Mouse (Mus musculus) macrophage (primary cell): ENCODE measurements around the gene Ceacam2. TPM values are rescaled to one million over a fixed set of nuclear protein-coding genes. Genes with fewer than 3 reads are reported as not detected.
"Not testable (repeated sequence)": the region's sequence is repeated elsewhere in the genome, so short reads cannot be mapped to it uniquely, and the experiment has no call there.

ENCODE experiments used
- H3K27ac ChIP-seq: fragments of 350-480 bp; formaldehyde crosslinking; 2 replicates; pipeline ENCODE4 v1.9.0; 2021
- H3K36me3 ChIP-seq: fragments of 350-480 bp; formaldehyde crosslinking; 2 replicates; pipeline ENCODE4 v1.9.0; 2021; ENCODE audit errors: inconsistent target
- H3K4me3 ChIP-seq: fragments of 350-480 bp; formaldehyde crosslinking; 2 replicates; pipeline ENCODE4 v1.9.0; 2021; ENCODE audit errors: inconsistent target
- H3K79me2 ChIP-seq: fragments of 350-480 bp; formaldehyde crosslinking; 2 replicates; pipeline ENCODE4 v1.9.0; 2021; ENCODE audit errors: inconsistent target
- WGBS: methylation state at CpG from one replicate; pipeline ENCODE4 v1.1.7; 2026; ENCODE audit warnings: inconsistent platforms; ENCODE audit not compliant: missing documents; 5-methylcytosine and 5-hydroxymethylcytosine counted together
- polyA plus RNA-seq: library from polyadenylated mRNA; stranded (reverse); fragments of 250-400 nt; gene quantifications from 3 replicates; pipeline ENCODE4 v1.2.4, GENCODE M21; 2018; ENCODE audit warnings: inconsistent platforms

Ceacam2 gene
- polyA plus RNA-seq, 1 experiment from 2014 or later, result 0.19 TPM

DNA sequence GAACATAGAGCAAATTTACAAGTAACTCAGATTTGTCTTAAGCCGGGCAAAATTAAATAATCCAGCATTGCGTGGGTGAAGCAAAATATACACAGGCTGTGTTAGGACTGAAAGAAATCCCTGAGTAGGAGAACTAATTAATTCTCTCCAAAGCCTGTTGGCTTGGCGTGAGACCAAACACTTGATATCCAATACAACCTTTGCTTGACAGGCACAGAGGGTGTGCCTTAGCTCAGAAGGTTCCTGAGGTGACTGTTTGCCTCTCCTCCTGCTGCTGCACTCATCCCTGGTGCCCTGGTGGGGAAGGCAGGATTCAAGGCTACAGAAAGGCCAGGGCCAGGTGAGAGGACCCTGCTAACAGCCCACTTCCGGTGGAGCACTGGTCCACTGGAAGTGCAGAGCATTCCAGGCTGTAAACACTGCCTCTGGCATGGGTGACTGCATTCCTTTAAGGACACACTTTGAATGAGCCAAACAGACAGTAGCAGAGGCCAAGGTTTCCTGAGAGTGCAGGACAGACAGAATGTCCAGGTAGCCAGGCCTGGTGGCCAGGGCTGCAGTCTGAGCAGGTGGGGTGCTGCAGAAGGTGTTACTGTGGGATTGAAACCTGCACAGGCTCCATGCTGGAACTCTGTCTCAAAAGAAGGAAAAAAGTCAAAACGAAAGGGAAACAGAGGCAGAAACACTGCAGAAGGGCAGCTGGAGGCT lies 23.4 kb downstream of the Ceacam2 start:
- not testable (repeated sequence) for H3K27ac ChIP-seq, H3K36me3 ChIP-seq, H3K79me2 ChIP-seq, H3K4me3 ChIP-seq
- no CpG with 5 or more reads among the region's 5 CpGs for WGBS

DNA sequence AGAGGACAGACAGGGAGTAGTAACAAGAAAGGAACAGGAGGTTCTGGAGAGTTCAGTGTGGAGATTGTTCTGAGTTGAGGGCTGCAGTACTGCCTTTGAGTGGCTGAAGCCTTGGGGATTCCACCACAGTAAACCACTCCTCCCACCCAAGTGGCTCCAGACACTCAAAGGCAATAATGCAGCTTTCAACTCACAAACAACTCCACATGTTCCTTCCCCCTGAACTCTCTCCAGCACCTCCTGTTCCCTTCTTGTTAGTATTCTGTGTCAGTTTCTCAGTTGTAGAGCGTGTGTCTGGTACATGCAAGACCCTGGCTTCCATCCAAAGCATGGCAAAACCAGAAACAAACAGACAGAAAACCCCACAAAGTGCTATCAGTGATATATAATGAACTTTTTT lies 24.0 kb downstream of the Ceacam2 start:
- H3K4me3 ChIP-seq, H3K36me3 ChIP-seq, H3K27ac ChIP-seq, H3K79me2 ChIP-seq: not testable (repeated sequence)
- WGBS, result 80% methylated on average over 1 of the region's 1 CpGs

DNA sequence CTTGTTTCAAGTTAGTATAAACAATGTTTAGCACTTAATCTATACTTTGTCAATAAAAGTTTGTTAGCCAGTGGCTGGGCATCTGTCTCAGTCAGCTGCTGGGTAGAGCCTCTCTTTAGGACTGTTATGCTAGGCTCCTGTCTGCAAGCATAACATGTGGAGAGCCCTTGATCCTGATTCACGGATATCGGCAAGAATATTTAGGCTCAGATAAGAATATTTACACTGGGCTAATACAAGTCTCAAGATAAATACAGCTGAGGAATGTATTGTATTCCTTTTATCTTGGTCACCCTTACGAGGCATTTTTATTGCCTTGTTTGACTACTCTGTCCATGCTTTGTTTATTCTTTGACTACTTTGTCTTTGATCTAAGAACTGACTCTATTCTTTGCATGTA lies 29.7 kb downstream of the Ceacam2 start:
- Histone ChIP-seq H3K27ac (no peak overlapping the region), H3K36me3 (no peaks in the 10 kb centered on the region), H3K4me3 (no peak overlapping the region), H3K79me2 (no peaks in the 10 kb centered on the region)
- WGBS, result 72% methylated on average over 3 of the region's 3 CpGs

DNA sequence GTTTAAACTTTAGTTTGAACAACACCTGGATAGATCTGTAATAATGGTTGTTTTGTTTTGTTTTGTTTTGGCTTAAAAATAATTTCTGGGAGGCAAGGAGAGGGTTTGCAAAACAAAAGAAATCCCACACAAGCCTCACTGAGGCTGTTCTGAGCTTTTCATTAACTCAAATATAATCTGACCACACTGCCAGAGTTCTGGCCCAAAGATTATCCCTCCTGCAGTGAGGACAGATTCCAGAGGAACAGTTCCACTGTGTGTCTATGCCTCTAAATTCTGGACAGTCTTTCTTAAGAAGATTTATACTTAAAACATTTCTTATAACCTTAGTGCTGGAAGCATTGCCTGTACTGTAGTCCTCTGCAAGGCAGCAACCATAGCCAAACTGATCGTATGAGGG lies 45.0 kb downstream of the Ceacam2 start:
- no peak overlapping the region for H3K4me3 ChIP-seq
- no peaks in the 10 kb centered on the region for H3K36me3 ChIP-seq
- no peak overlapping the region for H3K27ac ChIP-seq
- no peaks in the 10 kb centered on the region for H3K79me2 ChIP-seq
- 100% methylated on average over 1 of the region's 1 CpGs for WGBS

DNA sequence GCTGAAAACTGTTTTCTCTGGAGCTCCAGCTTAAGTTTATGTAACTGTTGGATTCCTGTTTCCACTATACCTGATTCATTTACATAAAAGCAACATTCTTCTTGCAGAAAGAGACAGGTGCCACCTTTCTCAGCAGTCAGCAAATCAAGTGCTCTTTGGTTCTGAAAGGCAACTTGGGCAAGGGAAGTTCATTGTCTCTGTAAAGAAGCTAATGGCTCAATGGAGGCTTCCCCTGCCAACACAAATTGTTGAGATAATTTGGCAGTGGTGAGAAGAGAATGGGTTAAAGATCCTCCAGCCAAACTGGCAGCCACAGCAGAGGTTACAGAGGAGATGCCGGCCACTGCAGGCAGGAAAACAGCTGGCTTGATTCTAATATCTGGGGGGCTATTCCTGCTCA lies 49.0 kb downstream of the Ceacam2 start:
- H3K27ac ChIP-seq, H3K79me2 ChIP-seq, H3K4me3 ChIP-seq, H3K36me3 ChIP-seq: not testable (repeated sequence)
- WGBS, result no CpG with 5 or more reads among the region's 1 CpGs

DNA sequence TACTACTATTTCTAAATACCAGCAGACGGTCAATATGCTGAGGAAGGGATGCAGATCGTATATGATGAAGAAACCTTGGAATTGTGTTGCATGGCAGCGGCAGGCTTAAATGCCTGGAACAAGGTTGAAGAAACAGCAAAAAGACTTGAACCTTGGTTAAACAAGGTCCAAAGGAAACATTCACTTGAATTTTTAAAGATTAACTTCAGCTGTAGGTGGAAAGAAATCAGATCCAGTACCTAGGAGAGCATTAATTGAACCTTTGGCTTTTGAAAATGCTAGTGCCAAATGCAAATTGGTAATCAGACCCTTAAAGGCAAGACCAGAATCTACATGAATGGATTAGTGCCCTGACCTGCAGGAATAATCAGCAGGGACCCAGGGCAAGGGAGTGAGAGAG lies 50.3 kb downstream of the Ceacam2 start:
- H3K79me2 ChIP-seq, H3K27ac ChIP-seq, H3K36me3 ChIP-seq, H3K4me3 ChIP-seq: not testable (repeated sequence)
- WGBS, result 100% methylated on average over 3 of the region's 3 CpGs

DNA sequence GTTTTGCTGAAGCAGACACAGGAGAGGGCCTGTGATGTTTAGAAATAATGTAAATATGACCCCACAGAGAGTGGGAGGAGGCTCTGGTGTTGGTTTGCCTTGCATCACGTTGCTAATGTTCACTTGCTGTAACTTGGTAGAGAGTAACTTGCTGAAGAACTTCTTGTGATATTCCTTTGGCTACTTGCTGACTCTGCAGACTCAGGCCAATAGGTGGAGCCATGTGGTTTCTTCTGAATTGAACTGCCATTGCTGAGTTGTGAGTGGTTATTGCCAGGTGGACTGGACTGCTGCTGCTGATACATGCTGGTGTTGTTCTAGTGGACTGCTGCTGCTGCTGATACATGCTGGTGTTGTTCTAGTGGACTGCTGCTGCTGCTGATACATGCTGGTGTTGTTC lies 53.5 kb downstream of the Ceacam2 start:
- 25% methylated on average over 1 of the region's 1 CpGs for WGBS
- Histone ChIP-seq H3K27ac (no peak overlapping the region), H3K36me3 (no peaks in the 10 kb centered on the region), H3K4me3 (no peak overlapping the region), H3K79me2 (no peaks in the 10 kb centered on the region)

DNA sequence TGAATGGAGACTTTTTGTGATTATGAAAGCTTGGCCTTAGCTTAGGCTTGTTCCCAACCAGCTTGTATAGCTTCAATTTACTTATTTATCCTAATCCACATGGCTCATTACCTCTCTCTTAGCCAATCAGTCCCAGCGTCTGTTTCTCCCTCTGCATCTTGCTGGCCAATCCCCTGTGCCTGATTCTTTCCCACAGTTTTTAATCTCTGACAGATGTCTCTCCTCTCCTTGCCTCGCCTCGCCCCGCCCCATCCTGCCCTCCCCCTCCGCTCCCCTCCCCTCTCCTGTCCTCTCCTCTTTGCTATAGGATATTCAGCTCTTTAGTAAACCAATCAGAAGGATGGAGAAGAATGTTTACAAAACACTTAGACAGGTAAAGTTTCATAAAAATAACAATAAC lies 54.6 kb downstream of the Ceacam2 start:
- H3K36me3 ChIP-seq, result no peaks in the 10 kb centered on the region
- WGBS, result 92% methylated on average over 2 of the region's 5 CpGs
- H3K79me2 ChIP-seq, result no peaks in the 10 kb centered on the region
- no peak overlapping the region for H3K27ac ChIP-seq
- no peak overlapping the region for H3K4me3 ChIP-seq

DNA sequence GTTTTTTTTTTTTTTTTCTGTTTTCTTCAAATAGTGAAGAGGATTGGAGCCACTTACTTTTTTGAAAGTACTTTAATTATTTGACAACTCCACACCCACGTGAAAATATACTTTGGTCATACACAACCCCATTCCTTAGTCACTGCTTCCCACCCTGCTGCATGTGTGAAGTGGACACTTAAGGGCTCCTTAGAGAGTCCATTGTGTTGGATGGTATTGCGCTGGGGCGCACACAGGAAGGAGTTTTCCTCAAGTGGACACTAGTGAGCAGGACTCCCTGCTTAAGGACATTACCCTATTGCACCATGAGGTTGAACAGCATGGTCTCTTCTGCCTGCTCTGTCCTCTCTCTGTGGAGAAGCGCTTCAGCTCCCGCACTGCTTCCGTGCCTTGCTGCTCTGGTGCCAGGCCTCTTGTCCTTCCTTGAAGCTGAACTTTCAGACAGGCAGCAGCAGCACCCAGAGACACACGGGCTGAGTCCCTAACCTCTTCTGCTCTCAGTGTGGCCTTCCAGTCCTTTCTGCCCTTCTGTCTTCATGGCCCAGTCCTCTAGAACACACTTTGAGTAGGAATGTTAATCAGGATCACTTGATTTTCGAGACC lies 56.4 kb downstream of the Ceacam2 start:
- Histone ChIP-seq H3K4me3 (no peak overlapping the region), H3K36me3 (no peaks in the 10 kb centered on the region), H3K27ac (no peak overlapping the region), H3K79me2 (no peaks in the 10 kb centered on the region)
- 90% methylated on average over 8 of the region's 8 CpGs for WGBS

DNA sequence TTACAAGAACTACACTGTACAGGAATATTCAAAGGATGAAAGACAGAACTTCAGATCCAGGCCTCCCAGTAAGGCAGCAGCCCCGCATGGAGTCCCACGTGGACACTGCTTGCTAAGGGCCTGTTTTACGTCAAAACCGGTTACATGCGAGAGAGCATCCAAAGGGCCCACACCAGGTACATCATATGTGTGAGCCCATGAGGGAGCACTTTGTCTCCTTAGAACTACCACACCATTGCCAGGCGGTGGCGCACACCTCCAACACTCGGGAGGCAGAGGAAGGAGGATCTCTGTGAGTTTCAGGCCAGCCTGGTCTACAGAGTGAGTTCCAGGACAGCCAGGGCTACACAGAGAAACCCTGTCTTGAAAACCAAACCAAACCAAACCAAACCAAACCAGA lies 58.9 kb downstream of the Ceacam2 start:
- not testable (repeated sequence) for H3K79me2 ChIP-seq, H3K36me3 ChIP-seq, H3K4me3 ChIP-seq, H3K27ac ChIP-seq
- 85% methylated on average over 8 of the region's 8 CpGs for WGBS

DNA sequence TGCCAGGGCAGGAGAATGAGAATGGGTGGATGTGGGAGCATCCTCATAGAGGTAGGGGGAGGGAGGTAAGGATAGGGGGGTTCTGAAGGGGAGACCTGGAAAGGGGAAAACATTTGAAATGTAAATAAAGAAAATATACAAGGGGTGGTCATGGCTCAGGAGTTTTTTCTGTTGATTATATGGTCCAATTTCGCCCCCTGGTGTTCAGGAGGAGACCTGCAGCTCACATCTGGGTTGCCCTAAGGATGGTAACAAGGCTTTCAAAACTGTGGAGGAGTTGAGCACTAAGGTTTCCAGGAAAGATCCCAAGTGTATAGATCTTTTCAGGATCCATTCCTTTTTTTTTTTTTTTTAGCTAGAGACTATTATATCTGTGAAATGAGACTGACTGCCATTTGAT lies 60.2 kb downstream of the Ceacam2 start:
- H3K4me3 ChIP-seq, result no peak overlapping the region
- H3K79me2 ChIP-seq, result no peaks in the 10 kb centered on the region
- 0% methylated on average over 1 of the region's 1 CpGs for WGBS
- no peaks in the 10 kb centered on the region for H3K36me3 ChIP-seq
- no peak overlapping the region for H3K27ac ChIP-seq

DNA sequence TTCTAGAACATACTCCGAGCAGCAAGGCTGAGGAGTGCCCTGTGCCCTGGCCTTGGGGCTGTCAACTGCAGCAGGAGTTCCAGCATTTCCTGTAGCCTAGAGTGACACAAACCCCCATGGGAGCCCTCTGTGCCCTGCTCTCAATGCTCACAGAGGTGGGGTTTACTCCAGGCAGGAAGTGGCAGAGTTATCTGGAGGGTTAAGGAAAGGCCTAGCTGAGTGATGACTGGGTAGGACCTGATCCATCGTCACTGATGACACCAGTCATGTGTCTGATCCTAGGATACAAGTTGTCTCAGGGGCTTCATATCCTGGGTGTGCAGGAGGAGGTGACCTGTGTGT lies 61.9 kb downstream of the Ceacam2 start:
- WGBS, result 14% methylated on average over 1 of the region's 2 CpGs
- peak overlapping the region; percentile 39 for H3K27ac ChIP-seq

DNA sequence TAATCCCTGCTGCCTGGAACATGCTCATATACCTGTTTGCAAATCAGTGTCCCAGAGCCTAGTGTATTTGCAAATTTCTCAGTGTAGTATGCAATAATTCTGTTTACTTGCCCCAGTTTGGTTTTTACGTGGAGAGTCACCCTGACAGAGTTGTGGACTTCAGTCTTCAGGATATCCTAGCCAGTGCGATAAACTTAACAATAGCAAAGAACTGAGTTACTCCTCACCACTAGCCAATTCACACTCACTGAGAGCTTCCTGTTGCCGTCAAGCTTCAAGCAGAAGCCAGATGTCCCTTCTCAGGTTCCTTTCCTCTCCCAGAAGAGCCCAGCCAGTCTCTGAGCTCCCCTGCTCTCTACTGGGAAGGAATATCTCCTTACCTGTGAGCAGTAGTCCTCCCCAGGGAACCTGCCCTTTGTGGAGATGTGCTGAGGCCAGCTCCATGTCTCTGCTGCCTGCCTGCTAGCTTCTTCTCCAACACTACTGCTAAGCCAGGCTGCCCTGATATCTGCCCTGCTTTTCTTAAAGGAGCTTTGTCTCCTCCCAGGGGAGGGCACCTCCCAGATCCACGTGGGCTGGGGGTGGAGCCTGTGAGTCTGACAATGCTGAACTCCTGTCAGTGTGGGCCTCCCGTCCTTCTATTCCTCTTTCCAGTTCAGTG lies 62.4 kb downstream of the Ceacam2 start, which contains the start of gene Ceacam1:
Gene Ceacam1, minus strand, starts transcription at position 513 of the 661 bp plus-strand sequence.
- H3K36me3 ChIP-seq, H3K79me2 ChIP-seq: not testable (repeated sequence)
- peak within 1 kb of the TSS; percentile 39 for H3K27ac ChIP-seq
- WGBS, result 6% methylated on average over 5 of the region's 5 CpGs
- peak within 1 kb of the TSS; percentile 20; the same call in 1 of the 2 replicates for H3K4me3 ChIP-seq

More for the DNA sequence above, 61.9 kb downstream of the Ceacam2 start:
- not testable (repeated sequence) for H3K4me3 ChIP-seq, H3K79me2 ChIP-seq, H3K36me3 ChIP-seq

DNA sequence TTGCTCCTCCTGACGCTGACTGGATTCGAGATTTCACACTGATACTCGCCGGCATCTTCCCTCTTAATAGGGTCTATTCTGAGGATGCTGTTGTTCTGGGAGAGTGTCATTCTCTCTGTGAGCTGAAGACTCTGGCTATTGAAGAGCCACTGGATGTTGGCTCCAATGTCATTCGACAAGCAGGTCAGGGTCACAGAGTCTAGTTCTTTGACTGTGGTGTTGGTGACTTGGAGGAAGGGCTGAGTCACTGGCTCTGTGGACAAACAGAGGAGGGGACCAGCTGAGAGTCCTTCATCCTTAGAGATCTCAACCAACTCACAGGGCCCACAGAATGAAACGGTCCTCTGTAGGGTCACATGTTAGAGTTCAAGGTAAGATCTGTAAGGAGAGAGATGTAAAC lies 67.8 kb downstream of the Ceacam2 start:
- H3K4me3 ChIP-seq, H3K79me2 ChIP-seq: not testable (repeated sequence)

More for the DNA sequence above, 67.8 kb downstream of the Ceacam2 start:
- H3K36me3 ChIP-seq, H3K27ac ChIP-seq: not testable (repeated sequence)
- 93% methylated on average over 5 of the region's 6 CpGs for WGBS
